Mouse (Mus musculus) bone marrow, adult 2 months (tissue): ENCODE data around the gene Tdgf1. TPM values are rescaled to one million over a fixed set of nuclear protein-coding genes. Genes with fewer than 3 reads are reported as not detected.

Experiments used
- H3K27ac ChIP-seq: fragments of 200-500 bp; 2 replicates; pipeline ENCODE4 v1.5.1; 2012; ENCODE audit warnings: low read depth, mild to moderate bottlenecking, control low read depth, inconsistent platforms, low read length; ENCODE audit not compliant: control insufficient read depth, poor library complexity, insufficient read depth
- H3K4me1 ChIP-seq: fragments of 200-500 bp; 2 replicates; pipeline ENCODE4 v1.6.1; 2011; ENCODE audit warnings: low read length; ENCODE audit not compliant: control insufficient read depth, insufficient read depth
- H3K4me3 ChIP-seq: fragments of 200-500 bp; replicated peaks from 2 replicates; pipeline ENCODE3; 2011; ENCODE audit warnings: mild to moderate bottlenecking, low read depth, low read length, control low read depth; ENCODE audit not compliant: control insufficient read depth
- CTCF ChIP-seq: fragments of 200-500 bp; IDR thresholded peaks from 2 replicates; pipeline ENCODE4 v1.5.1; 2011; ENCODE audit warnings: low read length, control low read depth; ENCODE audit not compliant: control insufficient read depth, insufficient read depth
- POLR2A ChIP-seq: fragments of 200-500 bp; IDR thresholded peaks from 2 replicates; pipeline ENCODE4 v1.6.1; 2011; ENCODE audit warnings: low read depth, mild to moderate bottlenecking, control low read depth, low read length, borderline replicate concordance; ENCODE audit not compliant: control insufficient read depth
- WGBS: fragments of 180-500 bp; shearing (Covaris S2); methylation state at CpG from one replicate; pipeline ENCODE4 v1.1.7; 2018; 5-methylcytosine and 5-hydroxymethylcytosine counted together
- polyA plus RNA-seq: library from polyadenylated mRNA; stranded (reverse); fragments of >200 nt; gene quantifications from 2 replicates; pipeline ENCODE4 v1.2.4, GENCODE M21; 2011; ENCODE audit warnings: low replicate concordance; ENCODE audit not compliant: missing spikeins, insufficient read depth, insufficient read length

The Tdgf1 gene
- polyA plus RNA-seq: 46.1 TPM in 1 of 2 replicates, not detected in the other

GRCm38 (mm10) chr9:110945926-110946325 is at the start of gene Tdgf1:
TSS of gene Tdgf1 (minus strand) at chr9:110946158.
- no peak for TF ChIP-seq POLR2A
- no peak for TF ChIP-seq CTCF
- 18% methylated on average over 11 of the region's 11 CpGs for WGBS
- Histone ChIP-seq H3K4me3 (no peak within 1 kb of the TSS), H3K27ac (no peak within 1 kb of the TSS), H3K4me1 (no peaks in the 10 kb centered on the region; the same call in 1 of the 2 replicates)

- Histone ChIP-seq H3K4me1 (peaks cover 4% of the 10 kb centered on the region), H3K4me3 (peak overlapping the region; percentile 55), H3K27ac (peak overlapping the region; percentile 35; the same call in 1 of the 2 replicates)
- 13% methylated on average over 13 of the region's 13 CpGs for whole genome bisulfite sequencing
- TF ChIP-seq CTCF (no peak; the same call in 1 of the 2 replicates), POLR2A (no peak)
Measured at GRCm38 (mm10) chr9:110994716-110995172, 48.8 kb upstream of the Tdgf1 start.

- Histone ChIP-seq H3K4me1 (peaks cover under 1% of the 10 kb centered on the region; the same call in 1 of the 2 replicates), H3K27ac (no peak overlapping the region), H3K4me3 (no peak overlapping the region)
- 64% methylated on average over 3 of the region's 3 CpGs for WGBS
- TF ChIP-seq CTCF: no peak
- no peak for TF ChIP-seq POLR2A
Measured at GRCm38 (mm10) chr9:110993281-110993709, 47.3 kb upstream of the Tdgf1 start.

DNA sequence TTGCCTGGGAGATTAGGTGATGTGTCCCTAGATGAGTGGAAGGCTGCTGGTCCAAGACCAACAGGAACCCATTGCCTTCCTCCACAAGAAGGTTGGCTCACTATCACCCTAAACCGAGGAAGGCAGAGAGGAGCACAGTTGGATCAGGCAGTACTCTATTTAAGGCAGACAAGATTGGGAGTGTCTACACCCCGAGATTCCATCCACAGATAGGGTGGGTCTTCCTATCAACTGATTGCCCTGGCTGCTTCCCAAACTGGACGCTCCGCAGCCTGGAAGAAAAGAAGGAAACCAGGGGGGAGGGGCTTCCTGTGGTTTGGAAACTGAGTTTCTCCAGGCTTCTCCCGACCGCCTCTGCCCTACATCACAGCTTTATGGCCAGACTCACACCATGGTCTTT is 44.2 kb upstream of the Tdgf1 start, which contains the start of gene Rtp3:
Gene Rtp3, minus strand, starts transcription at position 380 of the 400 bp plus-strand sequence.
- 56% methylated on average over 6 of the region's 6 CpGs for WGBS
- TF ChIP-seq POLR2A: no peak
- Histone ChIP-seq H3K27ac (no peak within 1 kb of the TSS), H3K4me1 (no peaks in the 10 kb centered on the region; the same call in 1 of the 2 replicates), H3K4me3 (no peak within 1 kb of the TSS)

DNA sequence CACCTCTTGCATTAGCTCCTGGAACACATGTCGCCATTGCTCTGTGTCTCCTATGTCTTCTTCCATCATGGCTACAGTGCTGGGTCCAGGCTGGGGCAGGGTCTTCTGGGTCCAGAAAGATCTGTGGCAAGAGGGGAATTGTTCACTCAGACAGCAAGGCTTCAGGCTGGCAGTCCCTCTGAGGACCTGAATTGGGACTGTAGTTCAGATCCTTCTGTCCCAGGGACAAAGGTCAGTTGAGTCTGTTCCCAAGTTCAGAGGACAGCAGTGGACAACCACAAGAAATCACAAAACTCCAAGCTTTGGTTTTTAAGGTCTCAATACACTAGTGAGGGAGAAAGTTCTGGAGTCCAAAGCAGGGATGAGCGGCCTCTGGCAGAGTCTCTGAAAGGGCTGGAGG is 43.6 kb upstream of the Tdgf1 start:
- Histone ChIP-seq H3K4me1 (no peaks in the 10 kb centered on the region; the same call in 1 of the 2 replicates), H3K27ac (no peak overlapping the region), H3K4me3 (no peak overlapping the region)
- 91% methylated on average over 2 of the region's 2 CpGs for WGBS
- no peak for TF ChIP-seq CTCF
- no peak for TF ChIP-seq POLR2A

GRCm38 (mm10) chr9:110989141-110989540 is 43.2 kb upstream of the Tdgf1 start:
- no peak for TF ChIP-seq POLR2A
- TF ChIP-seq CTCF: no peak
- H3K27ac ChIP-seq: no peak overlapping the region
- no peaks in the 10 kb centered on the region; the same call in 1 of the 2 replicates for H3K4me1 ChIP-seq
- 72% methylated on average over 4 of the region's 4 CpGs for WGBS
- H3K4me3 ChIP-seq: no peak overlapping the region

DNA sequence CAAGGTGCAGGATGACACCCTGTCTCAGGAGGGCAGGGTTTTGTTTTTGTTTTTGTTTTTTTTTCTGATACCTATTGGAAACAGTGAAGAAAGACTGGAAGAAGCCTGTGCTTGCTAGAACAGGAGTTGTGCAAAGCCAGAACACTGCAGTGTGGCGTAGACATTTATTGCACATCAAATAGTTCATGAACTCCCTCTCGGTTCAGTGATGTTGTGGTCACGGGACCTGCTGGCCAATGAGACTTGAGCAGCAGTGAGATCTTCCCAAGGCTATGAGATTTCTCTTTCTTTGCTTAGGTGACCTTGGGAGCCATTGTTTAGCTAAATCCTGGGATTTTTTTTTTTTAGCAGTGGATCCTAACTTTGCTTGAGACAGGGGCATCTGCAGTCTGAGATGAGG is 42.1 kb upstream of the Tdgf1 start:
- WGBS: 58% methylated on average over 3 of the region's 3 CpGs
- H3K27ac ChIP-seq: no peak overlapping the region
- TF ChIP-seq CTCF: no peak
- TF ChIP-seq POLR2A: no peak
- H3K4me1 ChIP-seq: no peaks in the 10 kb centered on the region; the same call in 1 of the 2 replicates
- no peak overlapping the region for H3K4me3 ChIP-seq

DNA sequence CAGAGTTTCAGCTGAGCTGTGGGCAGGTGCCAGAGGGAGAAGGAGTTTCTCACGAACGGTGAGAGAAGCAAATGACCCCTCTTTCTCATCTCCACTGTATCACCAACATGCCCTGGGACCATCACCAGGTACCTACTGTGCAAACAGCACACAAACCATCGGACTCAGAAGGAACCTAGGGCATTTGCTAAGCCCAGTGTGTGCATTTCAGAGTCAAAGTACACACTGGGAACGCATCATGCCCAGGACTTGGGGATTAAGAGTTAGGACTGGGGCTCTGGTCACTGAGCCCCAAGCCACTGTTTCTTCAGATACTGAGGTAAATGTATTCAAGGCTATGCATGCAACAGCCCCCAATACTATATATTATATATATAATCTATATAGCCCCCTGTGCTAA is 41.4 kb upstream of the Tdgf1 start:
- no peak overlapping the region for H3K27ac ChIP-seq

More for the DNA sequence above, 41.4 kb upstream of the Tdgf1 start:
- WGBS: 85% methylated on average over 4 of the region's 4 CpGs
- H3K4me3 ChIP-seq: no peak overlapping the region
- TF ChIP-seq POLR2A (no peak), CTCF (no peak)
- H3K4me1 ChIP-seq: no peaks in the 10 kb centered on the region; the same call in 1 of the 2 replicates
